ENCODE assay signal across 21 mouse cellular contexts in genomic region chr13:36276194-36276593, GRCm38 (mm10).
DNase-seq lines count a peak whose midpoint lies in the region; ATAC-seq and TF ChIP-seq lines count a peak whose summit lies in the region.
"Had no signal": no experiment of that assay in that cellular context is flagged by ENCODE, and none has a peak within 500 bp of the region (broad histone marks: within the 10 kb centered on the region; RNA-seq: fewer than 3 reads in every experiment).

No protein-coding gene starts in this region.

- no peaks in the 10 kb centered on the region for H3K36me3 ChIP-seq in heart, adult 2 months (ENCODE audit: control insufficient read depth, insufficient read depth, low read length)
- H3K36me3 ChIP-seq in liver, postnatal 0 days (replicated peaks; ENCODE audit: insufficient read depth, low read length), result no peaks in the 10 kb centered on the region
- peaks cover 0 to 18% of the 10 kb centered on the region in 2 experiments for H3K36me3 ChIP-seq in CH12.LX (replicated peaks in 1 of 2; ENCODE audit: control insufficient read depth in 1 of 2, insufficient read depth in 1 of 2, low read length in 1 of 2)
- H3K36me3 ChIP-seq: embryonic facial prominence, embryonic 12.5 days; limb, embryonic 15.5 days; midbrain, embryonic 10.5 days; neural tube, embryonic 13.5 days had no signal

- no peak for TF ChIP-seq EP300 in heart, adult 2 months (IDR thresholded peaks at IDR 0.05; ENCODE audit: insufficient read depth, low read depth, low read length)
- TF ChIP-seq EP300 in liver, postnatal 0 days (IDR thresholded peaks at IDR 0.05; ENCODE audit: low read depth), result no peak
- no peak for TF ChIP-seq EP300 in CH12.LX (IDR thresholded peaks at IDR 0.05; ENCODE audit: low read length)

- 81% methylated on average over 2 of the region's 2 CpGs for WGBS in heart, adult 2 months
- WGBS in liver, postnatal 0 days (ENCODE audit: insufficient replicate concordance), result 69% methylated on average over 2 of the region's 2 CpGs
- WGBS in bone marrow, adult 2 months, result 69% methylated on average over 2 of the region's 2 CpGs

- peaks cover 7% of the 10 kb centered on the region for H3K4me1 ChIP-seq in heart, adult 2 months (ENCODE audit: control insufficient read depth, insufficient read depth, low read length)
- H3K4me1 ChIP-seq in liver, postnatal 0 days (ENCODE audit: insufficient read depth), result no peaks in the 10 kb centered on the region
- H3K4me1 ChIP-seq in CH12.LX (ENCODE audit: control insufficient read depth in 1 of 2, insufficient read depth in 2 of 2), result peaks cover 0 to 5% of the 10 kb centered on the region in 2 experiments; a peak in 1 of 4 replicates
- H3K4me1 ChIP-seq in bone marrow, adult 2 months (ENCODE audit: control insufficient read depth, insufficient read depth, low read length), result no peaks in the 10 kb centered on the region
- H3K4me1 ChIP-seq: embryonic facial prominence, embryonic 12.5 days; limb, embryonic 15.5 days had no signal

- in situ Hi-C loops in CH12.LX (cut with MboI; ENCODE audit: low pct_ligation_motif_present, low pct_unique_long_range_greater_than_20kb, low sequenced_read_pairs), result loop anchor here (25.0 kb wide), 2 partner anchors 264 to 1036 kb away; no protein-coding TSS in a partner anchor

- H3K27ac ChIP-seq in heart, adult 2 months, result no peak overlapping the region
- no peak overlapping the region for H3K27ac ChIP-seq in liver, postnatal 0 days (ENCODE audit: low read depth)
- no peak overlapping the region for H3K27ac ChIP-seq in CH12.LX (ENCODE audit: insufficient read depth, low read depth)
- no peak overlapping the region for H3K27ac ChIP-seq in bone marrow, adult 2 months (ENCODE audit: control insufficient read depth, insufficient read depth, low read depth, low read length, poor library complexity)
- H3K27ac ChIP-seq: embryonic facial prominence, embryonic 12.5 days; limb, embryonic 15.5 days; midbrain, embryonic 10.5 days; neural tube, embryonic 13.5 days had no signal

- no peak overlapping the region for H3K4me2 ChIP-seq in liver, postnatal 0 days (ENCODE audit: low read depth, low read length)
- no peak overlapping the region for H3K4me2 ChIP-seq in CH12.LX (ENCODE audit: insufficient read depth, low read depth, poor library complexity, severe bottlenecking)
- H3K4me2 ChIP-seq: embryonic facial prominence, embryonic 12.5 days; limb, embryonic 15.5 days; neural tube, embryonic 13.5 days had no signal

- no peak for TF ChIP-seq POLR2A in heart, adult 2 months (IDR thresholded peaks at IDR 0.05; ENCODE audit: insufficient read depth, low read depth, low read length)
- TF ChIP-seq POLR2A in CH12.LX (IDR thresholded peaks at IDR 0.05; ENCODE audit: low read depth, low read length), result no peak
- no peak for TF ChIP-seq POLR2A in bone marrow, adult 2 months (IDR thresholded peaks at IDR 0.05; ENCODE audit: borderline replicate concordance, control insufficient read depth, low read depth, low read length)

- no peak overlapping the region for H3K4me3 ChIP-seq in heart, adult 2 months
- H3K4me3 ChIP-seq in liver, postnatal 0 days (ENCODE audit: low read depth, low read length), result no peak overlapping the region
- no peak overlapping the region for H3K4me3 ChIP-seq in CH12.LX (replicated peaks in 1 of 3; ENCODE audit: low read depth in 2 of 3, low read length in 2 of 3, poor library complexity in 1 of 3)
- H3K4me3 ChIP-seq in bone marrow, adult 2 months (replicated peaks; ENCODE audit: control insufficient read depth, low read depth, low read length), result no peak overlapping the region
- H3K4me3 ChIP-seq: embryonic facial prominence, embryonic 12.5 days; limb, embryonic 15.5 days; midbrain, embryonic 10.5 days; neural tube, embryonic 13.5 days had no signal

- peak; percentile 37 for TF ChIP-seq CTCF in heart, adult 2 months (IDR thresholded peaks at IDR 0.05)
- peak; percentile 45 for TF ChIP-seq CTCF in liver, postnatal 0 days (IDR thresholded peaks at IDR 0.05; ENCODE audit: low read depth)
- TF ChIP-seq CTCF in CH12.LX (conservative IDR thresholded peaks at IDR 0.05 in 1 of 2, IDR thresholded peaks at IDR 0.05 in 1 of 2; ENCODE audit: low read depth in 2 of 2, low read length in 2 of 2), result peak in 1 of 2 experiments; percentile 60; a peak in 2 of 4 replicates
- TF ChIP-seq CTCF in bone marrow, adult 2 months (IDR thresholded peaks at IDR 0.05; ENCODE audit: control insufficient read depth, insufficient read depth, low read length), result peak; percentile 28; the same call in 1 of the 2 replicates

- H3K9ac ChIP-seq in heart, adult 2 months (ENCODE audit: low read depth, low read length), result no peak overlapping the region
- no peak overlapping the region for H3K9ac ChIP-seq in liver, postnatal 0 days (replicated peaks)
- no peak overlapping the region for H3K9ac ChIP-seq in CH12.LX (ENCODE audit: insufficient read depth, low read depth)
- H3K9ac ChIP-seq: embryonic facial prominence, embryonic 12.5 days; forebrain, postnatal 0 days; limb, embryonic 15.5 days; neural tube, embryonic 13.5 days had no signal

- H3K79me2 ChIP-seq in heart, adult 2 months (replicated peaks; ENCODE audit: control insufficient read depth, insufficient read depth, low read length), result no peaks in the 10 kb centered on the region
- H3K79me2 ChIP-seq in CH12.LX (replicated peaks; ENCODE audit: control insufficient read depth, extremely low read depth, insufficient read depth, poor library complexity, severe bottlenecking), result no peaks in the 10 kb centered on the region

- no peak for DNase-seq in heart, adult 2 months
- DNase-seq in heart, postnatal 36 days, result no peak
- no peak for DNase-seq in liver, postnatal 0 days
- DNase-seq in liver (no peak), CH12.LX (ENCODE audit: extremely low read depth) (no peak)
- DNase-seq in c-Kit-positive CD71-positive TER-119-positive erythroid progenitor cells, embryonic 14.5 days (ENCODE audit: low spot score), result no peak
- no peak for DNase-seq in urinary bladder, postnatal 10 days (ENCODE audit: low spot score)
- DNase-seq: cerebellum, adult 11 months; forebrain, postnatal 0 days; gastrocnemius, postnatal 14 days; heart, postnatal 10 days; kidney, adult 9 months; lung, postnatal 10 days; right cerebral cortex, postnatal 25 days; thymus, postnatal 14 days had no signal

- ATAC-seq in liver, postnatal 0 days, result no peak
- ATAC-seq: forebrain, postnatal 0 days; hindbrain, embryonic 16.5 days had no signal

- peak; percentile 70 for TF ChIP-seq RAD21 in CH12.LX (IDR thresholded peaks at IDR 0.05; ENCODE audit: low read depth, low read length)

- intact Hi-C loops in heart, adult 2 months (cut with DNase I), result no loop called here
- intact Hi-C loops in heart, postnatal 36 days (cut with DNase I), result loop anchor here (5.0 kb wide), 1 partner anchor 159 kb away; the partner anchor contains the start of genes Fars2 and Lyrm4

- no peaks in the 10 kb centered on the region for H3K9me3 ChIP-seq in liver, postnatal 0 days (ENCODE audit: low read length)
- H3K9me3 ChIP-seq in CH12.LX (replicated peaks; ENCODE audit: low read length), result no peaks in the 10 kb centered on the region
- H3K9me3 ChIP-seq: embryonic facial prominence, embryonic 12.5 days; limb, embryonic 15.5 days; midbrain, embryonic 10.5 days; neural tube, embryonic 13.5 days had no signal

- dilution Hi-C loops in CH12.LX (cut with MboI; ENCODE audit: extremely low pct_ligation_motif_present, extremely low pct_unique_long_range_greater_than_20kb, low sequenced_read_pairs), result no loop called here

- H3K27me3 ChIP-seq in heart, adult 2 months (ENCODE audit: control insufficient read depth, insufficient read depth, low read length), result no peaks in the 10 kb centered on the region
- H3K27me3 ChIP-seq in liver, postnatal 0 days (ENCODE audit: insufficient read depth, low read length), result no peaks in the 10 kb centered on the region
- no peaks in the 10 kb centered on the region for H3K27me3 ChIP-seq in CH12.LX (replicated peaks)
- H3K27me3 ChIP-seq: embryonic facial prominence, embryonic 12.5 days; limb, embryonic 15.5 days; neural tube, embryonic 13.5 days had no signal

TF ChIP-seq in CH12.LX, 34 proteins besides CTCF, POLR2A, EP300 and RAD21:
- TF ChIP-seq USF2 (conservative IDR thresholded peaks at IDR 0.05; ENCODE audit: low read depth, low read length) (no peak), JUND (conservative IDR thresholded peaks at IDR 0.05; ENCODE audit: low read depth, low read length) (peak; percentile 50; the same call in 1 of the 2 replicates), IRF4 (IDR thresholded peaks at IDR 0.05; ENCODE audit: low read depth, low read length) (peak; percentile 67), MEF2A (IDR thresholded peaks at IDR 0.05; ENCODE audit: borderline replicate concordance, low read depth, low read length) (no peak), MYC (IDR thresholded peaks at IDR 0.05; ENCODE audit: low read depth, low read length) (no peak), SMC3 (IDR thresholded peaks at IDR 0.05; ENCODE audit: low read depth, low read length) (peak; percentile 64), JUN (IDR thresholded peaks at IDR 0.05; ENCODE audit: insufficient read depth, low read depth, low read length) (no peak), ZC3H11A (IDR thresholded peaks at IDR 0.05; ENCODE audit: low read depth, low read length) (peak; percentile 9; the same call in 1 of the 2 replicates), MXI1 (IDR thresholded peaks at IDR 0.05; ENCODE audit: low read depth, low read length) (no peak)
TF ChIP-seq in CH12.LX: peak in this region for 4.
